Mouse (Mus musculus): ENCODE data around the gene Lsm2.

DNA sequence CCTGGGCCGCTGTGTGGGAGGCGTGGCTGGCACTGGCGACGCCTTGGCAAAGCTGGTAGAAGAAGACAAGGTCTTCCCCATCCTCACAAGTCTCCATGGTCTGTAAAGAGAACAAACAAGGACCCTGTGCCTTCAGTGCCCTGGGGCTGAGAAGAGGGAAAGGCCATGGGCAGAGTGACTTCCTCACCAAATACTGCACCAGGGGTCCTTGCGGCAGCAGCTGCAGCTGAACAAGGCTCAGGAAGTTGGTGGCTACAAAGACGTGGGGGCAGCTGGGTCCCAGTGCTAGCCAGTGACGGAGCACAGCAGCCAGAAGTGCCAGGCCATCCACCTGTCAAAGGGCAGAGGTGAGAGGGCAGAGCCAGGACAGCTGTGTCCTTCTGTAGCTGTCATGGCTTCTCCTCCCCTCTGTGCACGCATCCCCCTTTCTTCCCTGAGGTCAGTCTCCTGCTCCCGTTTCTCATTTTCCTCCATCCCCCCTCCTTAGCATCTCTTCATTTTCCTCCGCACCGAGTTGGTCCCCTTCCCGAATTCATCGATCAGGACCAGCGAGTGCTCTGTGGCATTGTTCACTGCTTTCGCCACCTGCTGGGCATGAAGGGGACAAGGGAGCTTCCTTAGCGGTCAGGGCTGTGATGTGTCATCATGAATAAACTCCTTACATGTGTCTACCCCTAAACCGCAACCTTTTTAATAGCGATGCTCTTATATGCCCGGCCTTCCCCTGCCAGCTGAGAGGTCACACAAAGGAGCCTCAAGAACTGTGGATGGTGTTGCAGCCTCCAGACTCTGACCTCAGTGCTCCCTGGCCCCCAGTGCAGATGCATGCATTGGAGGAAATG is 48.2 kb downstream of the Lsm2 start:
- TF ChIP-seq POLR2A (IDR thresholded peaks at IDR 0.05; ENCODE audit: control insufficient read depth, low read depth, low read length), result no peak
- peak; percentile 48; the same call in 1 of the 2 replicates for TF ChIP-seq CTCF (IDR thresholded peaks at IDR 0.05; ENCODE audit: control insufficient read depth, insufficient read depth, insufficient replicate concordance, low read depth, low read length)

Data from testis, adult 2 months (tissue).